Mouse (Mus musculus): Measurements from ENCODE around the gene Bbs1. TPM values are rescaled to one million over a fixed set of nuclear protein-coding genes. Genes with fewer than 3 reads are reported as not detected.

The Bbs1 gene
- polyA plus RNA-seq, 1 experiment = 2.2 TPM

DNA sequence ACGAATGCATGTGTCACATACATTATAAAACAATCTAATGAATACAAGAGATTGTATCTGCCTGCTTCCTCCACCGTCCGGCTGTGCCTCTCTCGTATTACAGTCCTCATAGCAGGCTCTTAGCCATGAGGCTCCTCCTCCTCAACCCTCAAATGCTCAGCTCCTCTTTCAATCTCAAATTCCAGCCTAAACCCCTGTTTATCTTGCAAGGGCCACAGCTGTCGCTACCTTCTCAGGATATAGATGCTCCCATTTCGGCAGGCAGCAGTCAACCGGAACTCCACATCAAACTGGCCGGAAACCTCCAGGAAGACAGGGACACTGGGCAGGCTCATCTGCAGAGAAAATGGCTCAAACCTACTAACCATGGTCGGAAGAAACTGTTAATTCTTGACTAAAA is 7.5 kb downstream of the Bbs1 start:
- TF ChIP-seq FOSL1 (IDR thresholded peaks at IDR 0.05; ENCODE audit: insufficient read depth, low read length, poor library complexity, severe bottlenecking) = no peak
- peak; percentile 17 for TF ChIP-seq MYOD1 (IDR thresholded peaks at IDR 0.05; ENCODE audit: control insufficient read depth, insufficient read length, low read depth)
- TF ChIP-seq MYOG (IDR thresholded peaks at IDR 0.05; ENCODE audit: control insufficient read depth, extremely low read depth, insufficient read length) = no peak
- no peak for TF ChIP-seq CTCF (IDR thresholded peaks at IDR 0.05; ENCODE audit: control insufficient read depth, insufficient read depth, insufficient read length)
- no peak for TF ChIP-seq USF1 (IDR thresholded peaks at IDR 0.05; ENCODE audit: low read depth)

DNA sequence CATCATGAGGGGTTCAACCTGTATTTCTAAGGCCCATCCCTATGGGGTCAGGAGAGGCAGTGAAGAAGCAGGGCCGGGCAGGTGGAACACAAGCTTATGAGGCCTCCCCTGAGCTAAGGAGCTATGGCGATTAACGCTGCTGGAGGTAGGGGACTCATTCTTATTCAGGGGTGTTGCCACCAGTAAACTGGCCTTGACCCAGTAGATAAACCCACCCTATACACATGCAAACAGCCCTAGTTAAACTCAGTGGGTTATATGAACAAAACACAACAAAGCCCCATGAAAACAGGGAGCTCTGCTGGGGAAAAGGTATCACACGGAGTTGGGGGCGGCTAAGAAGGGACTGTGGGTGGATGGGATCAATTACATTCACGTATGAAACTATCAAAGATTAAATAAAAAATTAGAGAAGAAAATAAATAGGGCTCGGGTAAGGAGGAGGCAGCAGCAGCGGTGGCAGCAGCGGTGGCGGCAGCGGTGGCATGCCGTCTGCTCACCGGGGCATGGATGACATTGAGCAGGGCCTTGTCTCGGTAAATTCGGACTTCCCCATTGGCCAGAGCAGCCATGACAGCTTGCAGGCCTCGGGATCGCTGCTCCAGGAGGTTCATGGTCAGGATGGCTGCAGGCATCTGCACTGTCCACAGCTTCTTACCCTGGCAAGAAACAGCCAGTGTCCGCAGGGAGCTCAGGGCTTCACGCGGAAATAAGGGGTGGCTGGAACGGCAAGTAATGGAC is 9.5 kb downstream of the Bbs1 start:
- Histone ChIP-seq H3K4me3 (ENCODE audit: insufficient read depth, poor library complexity, severe bottlenecking) (no peak overlapping the region), H3K27me3 (ENCODE audit: control insufficient read depth, insufficient read depth, insufficient read length) (no peaks in the 10 kb centered on the region), H3K79me3 (ENCODE audit: low read depth) (no peaks in the 10 kb centered on the region), H3K79me2 (ENCODE audit: control insufficient read depth, insufficient read depth) (no peaks in the 10 kb centered on the region), H3ac (ENCODE audit: control insufficient read depth, insufficient read length, low read depth) (no peak overlapping the region), H3K36me3 (ENCODE audit: control insufficient read depth, insufficient read depth) (no peaks in the 10 kb centered on the region)
- no peak for TF ChIP-seq MYOD1 (IDR thresholded peaks at IDR 0.05; ENCODE audit: control insufficient read depth, insufficient read length, low read depth)
- no peak for TF ChIP-seq FOSL1 (IDR thresholded peaks at IDR 0.05; ENCODE audit: insufficient read depth, low read length, poor library complexity, severe bottlenecking)
- TF ChIP-seq MAX (IDR thresholded peaks at IDR 0.05) = no peak
- no peak for TF ChIP-seq MYOG (IDR thresholded peaks at IDR 0.05; ENCODE audit: control insufficient read depth, extremely low read depth, insufficient read length)
- TF ChIP-seq CEBPB (IDR thresholded peaks at IDR 0.05; ENCODE audit: low read depth) = no peak

More for the DNA sequence above, 7.5 kb downstream of the Bbs1 start:
- Histone ChIP-seq H3K79me2 (ENCODE audit: control insufficient read depth, insufficient read depth) (no peaks in the 10 kb centered on the region), H3K27me3 (ENCODE audit: control insufficient read depth, insufficient read depth, insufficient read length) (no peaks in the 10 kb centered on the region), H3K79me3 (ENCODE audit: low read depth) (no peaks in the 10 kb centered on the region), H3K36me3 (ENCODE audit: control insufficient read depth, insufficient read depth) (no peaks in the 10 kb centered on the region), H3K4me3 (ENCODE audit: insufficient read depth, poor library complexity, severe bottlenecking) (no peak overlapping the region), H3ac (ENCODE audit: control insufficient read depth, insufficient read length, low read depth) (no peak overlapping the region)

DNA sequence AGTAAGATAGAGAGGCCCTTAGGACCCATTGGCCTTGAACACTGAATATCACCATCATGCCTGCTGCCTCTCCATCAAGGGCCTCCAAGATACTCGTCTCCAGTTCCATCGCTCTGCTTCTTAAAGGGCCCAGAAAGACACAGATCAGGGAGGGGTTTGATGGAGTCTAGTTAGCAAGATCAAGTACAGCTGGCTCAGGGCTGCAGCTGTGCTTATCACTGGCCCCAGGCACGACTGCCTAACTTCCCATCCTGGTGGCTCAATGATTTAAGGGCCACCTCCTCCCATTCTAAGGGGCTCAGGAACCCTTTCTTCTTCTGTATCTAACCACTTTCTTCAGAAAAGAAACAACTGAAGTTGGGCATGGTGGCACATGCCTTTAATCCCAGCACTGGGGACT is 14.6 kb downstream of the Bbs1 start:
- Histone ChIP-seq H3K79me3 (ENCODE audit: low read depth) (no peaks in the 10 kb centered on the region), H3K4me3 (ENCODE audit: insufficient read depth, poor library complexity, severe bottlenecking) (no peak overlapping the region), H3K36me3 (ENCODE audit: control insufficient read depth, insufficient read depth) (no peaks in the 10 kb centered on the region), H3K79me2 (ENCODE audit: control insufficient read depth, insufficient read depth) (no peaks in the 10 kb centered on the region), H3ac (ENCODE audit: control insufficient read depth, insufficient read length, low read depth) (no peak overlapping the region), H3K27me3 (ENCODE audit: control insufficient read depth, insufficient read depth, insufficient read length) (no peaks in the 10 kb centered on the region)
- TF ChIP-seq CEBPB (IDR thresholded peaks at IDR 0.05; ENCODE audit: low read depth) = no peak
- TF ChIP-seq CTCF (IDR thresholded peaks at IDR 0.05; ENCODE audit: control insufficient read depth, insufficient read depth, insufficient read length) = no peak
- TF ChIP-seq MYOD1 (IDR thresholded peaks at IDR 0.05; ENCODE audit: control insufficient read depth, insufficient read length, low read depth) = no peak
- no peak for TF ChIP-seq MYOG (IDR thresholded peaks at IDR 0.05; ENCODE audit: control insufficient read depth, extremely low read depth, insufficient read length)
- TF ChIP-seq USF1 (IDR thresholded peaks at IDR 0.05; ENCODE audit: low read depth) = no peak
- TF ChIP-seq MAX (IDR thresholded peaks at IDR 0.05) = no peak
- TF ChIP-seq FOSL1 (IDR thresholded peaks at IDR 0.05; ENCODE audit: insufficient read depth, low read length, poor library complexity, severe bottlenecking) = no peak

DNA sequence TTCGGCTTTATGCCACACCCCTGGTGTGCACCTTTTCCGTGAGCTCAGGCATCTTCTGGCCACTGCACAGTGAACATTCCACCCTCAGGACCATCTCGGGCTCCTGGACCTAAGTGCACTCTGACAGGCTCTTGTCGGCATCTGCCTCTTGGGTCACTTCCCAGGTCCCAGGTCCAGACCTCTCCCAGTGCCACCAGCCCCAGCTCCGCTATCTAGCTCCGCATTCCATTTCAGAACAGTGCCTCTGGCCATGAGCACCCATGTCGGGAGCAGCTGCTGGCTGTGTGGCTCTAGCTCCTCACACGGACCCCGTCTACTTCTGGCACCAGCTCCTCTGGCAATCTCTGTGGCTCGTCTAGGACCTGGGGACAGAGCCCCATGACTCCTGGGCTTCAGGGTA is 16.6 kb downstream of the Bbs1 start:
- no peak overlapping the region for H3K4me3 ChIP-seq (ENCODE audit: insufficient read depth, poor library complexity, severe bottlenecking)
- no peak for TF ChIP-seq MYOD1 (IDR thresholded peaks at IDR 0.05; ENCODE audit: control insufficient read depth, insufficient read length, low read depth)
- TF ChIP-seq FOSL1 (IDR thresholded peaks at IDR 0.05; ENCODE audit: insufficient read depth, low read length, poor library complexity, severe bottlenecking) = no peak
- TF ChIP-seq USF1 (IDR thresholded peaks at IDR 0.05; ENCODE audit: low read depth) = no peak
- no peak for TF ChIP-seq MAX (IDR thresholded peaks at IDR 0.05)
- no peak for TF ChIP-seq CTCF (IDR thresholded peaks at IDR 0.05; ENCODE audit: control insufficient read depth, insufficient read depth, insufficient read length)
- TF ChIP-seq MYOG (IDR thresholded peaks at IDR 0.05; ENCODE audit: control insufficient read depth, extremely low read depth, insufficient read length) = no peak
- TF ChIP-seq CEBPB (IDR thresholded peaks at IDR 0.05; ENCODE audit: low read depth) = no peak

DNA sequence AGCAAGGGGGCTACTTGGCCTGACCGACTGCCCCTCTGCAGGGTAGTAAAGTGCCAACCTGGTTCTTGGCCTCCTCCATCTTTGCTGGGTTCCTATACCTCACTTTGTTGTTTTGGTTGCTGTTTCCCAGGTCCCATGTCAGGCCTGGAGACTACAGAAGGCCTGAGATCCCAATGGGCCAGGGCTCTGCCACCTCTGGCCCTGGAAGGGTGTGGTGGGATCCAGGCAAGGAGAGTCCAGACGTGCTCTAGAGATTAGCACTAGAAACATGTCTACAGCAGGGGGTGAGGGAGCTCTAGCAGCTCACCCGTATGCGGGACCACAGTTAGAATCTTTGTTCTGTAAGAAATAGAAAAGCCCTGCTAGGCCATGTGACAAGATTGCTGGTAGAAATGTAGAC is 22.5 kb downstream of the Bbs1 start:
- Histone ChIP-seq H3K36me3 (ENCODE audit: control insufficient read depth, insufficient read depth) (no peaks in the 10 kb centered on the region), H3K79me2 (ENCODE audit: control insufficient read depth, insufficient read depth) (peaks cover 8% of the 10 kb centered on the region), H3K79me3 (ENCODE audit: low read depth) (peaks cover 3% of the 10 kb centered on the region), H3ac (ENCODE audit: control insufficient read depth, insufficient read length, low read depth) (no peak overlapping the region), H3K4me3 (ENCODE audit: insufficient read depth, poor library complexity, severe bottlenecking) (no peak overlapping the region), H3K27me3 (ENCODE audit: control insufficient read depth, insufficient read depth, insufficient read length) (no peaks in the 10 kb centered on the region)
- TF ChIP-seq MAX (IDR thresholded peaks at IDR 0.05) (no peak), MYOG (IDR thresholded peaks at IDR 0.05; ENCODE audit: control insufficient read depth, extremely low read depth, insufficient read length) (no peak), CTCF (IDR thresholded peaks at IDR 0.05; ENCODE audit: control insufficient read depth, insufficient read depth, insufficient read length) (no peak), MYOD1 (IDR thresholded peaks at IDR 0.05; ENCODE audit: control insufficient read depth, insufficient read length, low read depth) (no peak), USF1 (IDR thresholded peaks at IDR 0.05; ENCODE audit: low read depth) (no peak), CEBPB (IDR thresholded peaks at IDR 0.05; ENCODE audit: low read depth) (no peak), FOSL1 (IDR thresholded peaks at IDR 0.05; ENCODE audit: insufficient read depth, low read length, poor library complexity, severe bottlenecking) (no peak)

More for the DNA sequence above, 16.6 kb downstream of the Bbs1 start:
- Histone ChIP-seq H3K79me3 (ENCODE audit: low read depth) (no peaks in the 10 kb centered on the region), H3K27me3 (ENCODE audit: control insufficient read depth, insufficient read depth, insufficient read length) (no peaks in the 10 kb centered on the region), H3ac (ENCODE audit: control insufficient read depth, insufficient read length, low read depth) (no peak overlapping the region), H3K79me2 (ENCODE audit: control insufficient read depth, insufficient read depth) (no peaks in the 10 kb centered on the region), H3K36me3 (ENCODE audit: control insufficient read depth, insufficient read depth) (no peaks in the 10 kb centered on the region)
